Mouse (Mus musculus) lung, embryonic 14.5 days (tissue): Measurements from ENCODE around the gene Iqschfp. TPM values are rescaled to one million over a fixed set of nuclear protein-coding genes. Genes with fewer than 3 reads are reported as not detected.

Experiments
- ATAC-seq: fragments of 200-750 bp; cut with Nextera tagmentation; 2 replicates; pipeline ENCODE4 v1.8.0; 2017; ENCODE audit warnings: mild to moderate bottlenecking, moderate TSS enrichment, moderate library complexity; ENCODE audit not compliant: insufficient read depth
- DNase-seq: peaks from one replicate; pipeline ENCODE4 v3.0.0-alpha.2; 2015
- H3K27ac ChIP-seq: fragments of 300-500 bp; sonication (generic); 2 replicates; pipeline ENCODE4 v1.5.1; 2014; ENCODE audit warnings: low read depth, mild to moderate bottlenecking, moderate library complexity
- H3K27me3 ChIP-seq: fragments of 300-500 bp; sonication (generic); 2 replicates; pipeline ENCODE4 v1.6.1; 2014; ENCODE audit warnings: low read length, control low read depth; ENCODE audit not compliant: insufficient read depth
- H3K36me3 ChIP-seq: fragments of 300-500 bp; sonication (generic); 2 replicates; pipeline ENCODE4 v1.6.1; 2014; ENCODE audit warnings: control low read depth; ENCODE audit not compliant: insufficient read depth
- H3K4me1 ChIP-seq: fragments of 300-500 bp; sonication (generic); 2 replicates; pipeline ENCODE4 v1.6.1; 2014; ENCODE audit warnings: antibody characterized with exemption, control low read depth; ENCODE audit not compliant: insufficient read depth
- H3K4me2 ChIP-seq: fragments of 300-500 bp; sonication (generic); 2 replicates; pipeline ENCODE4 v1.6.1; 2014; ENCODE audit warnings: mild to moderate bottlenecking
- H3K4me3 ChIP-seq: fragments of 300-500 bp; sonication (generic); 2 replicates; pipeline ENCODE4 v1.5.1; 2014; ENCODE audit warnings: low read depth, low read length
- H3K9ac ChIP-seq: fragments of 300-500 bp; sonication (generic); 2 replicates; pipeline ENCODE4 v1.6.1; 2014
- H3K9me3 ChIP-seq: fragments of 300-500 bp; sonication (generic); 2 replicates; pipeline ENCODE4 v1.6.1; 2016; ENCODE audit warnings: low read depth, low read length, control low read depth
- CTCF ChIP-seq: IDR thresholded peaks from 2 replicates; pipeline ENCODE4 v1.5.1; 2016; ENCODE audit warnings: antibody characterized with exemption, low read depth
- WGBS: fragments of 180-500 bp; shearing (Covaris S2); extraction: QIAGEN DNeasy Blood & Tissue Kit; methylation state at CpG from one replicate; pipeline ENCODE4 v1.1.7; 2014; 5-methylcytosine and 5-hydroxymethylcytosine counted together
- polyA plus RNA-seq: library from polyadenylated mRNA; unstranded; fragments of >200 nt; fragmentation: Nextera tagmentation; extraction: Ambion mirVana; gene quantifications from 2 replicates; pipeline ENCODE4 v1.2.1, GENCODE M21; 2014

The Iqschfp gene
- polyA plus RNA-seq, 1 experiment from 2014 or later: not detected

DNA sequence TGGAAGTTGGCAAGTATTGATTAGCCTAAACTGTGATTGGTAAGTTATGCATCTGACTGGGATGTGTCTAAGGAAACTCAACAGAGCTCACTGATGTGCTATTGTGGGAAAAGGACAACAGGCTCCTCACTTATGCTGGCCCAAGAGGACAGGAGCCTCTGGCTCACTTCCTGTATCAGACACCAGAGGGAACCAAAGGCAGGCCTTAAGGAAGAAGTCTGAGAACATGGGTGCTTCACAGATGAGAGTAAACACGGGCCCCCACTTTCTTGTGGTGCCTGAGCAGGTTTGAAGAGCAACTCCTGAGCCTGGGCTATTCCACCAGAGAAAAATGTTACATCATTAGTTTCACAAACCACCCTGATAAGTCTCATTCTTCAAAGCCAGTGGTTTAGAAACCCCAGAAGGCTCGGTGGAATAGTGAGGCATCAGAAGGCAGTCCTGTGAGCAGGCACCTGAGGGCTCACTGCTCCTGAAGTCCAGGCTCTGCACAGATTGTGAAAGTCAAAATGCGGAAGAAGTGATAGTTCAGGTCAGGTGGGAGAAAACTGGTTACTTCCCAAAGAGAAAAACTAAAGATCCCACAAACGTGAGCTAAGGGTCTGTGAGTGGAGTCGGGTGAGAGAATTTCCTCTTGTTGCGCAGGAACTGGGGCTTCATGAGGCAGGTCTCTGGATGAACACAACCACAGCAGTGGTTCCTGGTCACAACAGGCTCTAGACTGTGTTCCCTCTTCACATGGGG lies 754.5 kb downstream of the Iqschfp start:
- DNase-seq (peak; percentile 28), ATAC-seq (no peak)
- 81% methylated on average over 6 of the region's 6 CpGs for whole genome bisulfite sequencing
- Histone ChIP-seq H3K4me1 (no peaks in the 10 kb centered on the region), H3K9ac (no peak overlapping the region), H3K9me3 (no peaks in the 10 kb centered on the region), H3K27ac (no peak overlapping the region), H3K4me2 (no peak overlapping the region), H3K27me3 (no peaks in the 10 kb centered on the region), H3K36me3 (no peaks in the 10 kb centered on the region), H3K4me3 (no peak overlapping the region)
- TF ChIP-seq CTCF: peak; percentile 43

- ATAC-seq (no peak), DNase-seq (no peak)
- Histone ChIP-seq H3K4me2 (no peak overlapping the region), H3K9me3 (no peaks in the 10 kb centered on the region), H3K4me3 (no peak overlapping the region), H3K4me1 (no peaks in the 10 kb centered on the region), H3K27ac (no peak overlapping the region), H3K27me3 (no peaks in the 10 kb centered on the region), H3K36me3 (no peaks in the 10 kb centered on the region), H3K9ac (no peak overlapping the region)
- WGBS: 55% methylated on average over 3 of the region's 3 CpGs
- TF ChIP-seq CTCF: no peak
Observed at GRCm38 (mm10) chr3:68647282-68647681, 755.2 kb downstream of the Iqschfp start.

DNA sequence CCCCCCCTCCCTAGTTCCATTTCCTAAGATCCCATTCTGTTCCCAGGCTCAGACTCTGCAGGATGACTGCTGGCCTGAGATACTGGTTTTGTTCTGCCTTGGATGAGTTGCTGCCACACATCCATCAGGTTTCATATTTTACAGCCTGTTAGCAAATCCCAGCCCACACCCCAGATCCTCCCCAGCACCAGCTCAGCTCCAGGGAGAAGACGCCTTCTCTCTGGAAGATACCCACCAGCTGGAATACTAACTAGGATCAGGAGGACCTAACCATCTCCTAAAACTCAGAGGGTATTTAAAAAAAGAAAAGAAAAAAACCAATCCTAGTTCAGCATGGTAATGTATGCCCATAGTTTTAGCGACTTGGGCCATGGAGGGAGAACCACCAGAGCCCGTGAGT lies 758.2 kb downstream of the Iqschfp start:
- H3K4me2 ChIP-seq: no peak overlapping the region
- 87% methylated on average over 3 of the region's 3 CpGs for WGBS
- ATAC-seq: no peak
- no peaks in the 10 kb centered on the region for H3K9me3 ChIP-seq
- TF ChIP-seq CTCF: no peak
- H3K4me1 ChIP-seq: no peaks in the 10 kb centered on the region
- DNase-seq: no peak
- no peaks in the 10 kb centered on the region for H3K36me3 ChIP-seq
- no peak overlapping the region for H3K9ac ChIP-seq
- no peak overlapping the region for H3K27ac ChIP-seq
- H3K27me3 ChIP-seq: no peaks in the 10 kb centered on the region
- no peak overlapping the region for H3K4me3 ChIP-seq

DNA sequence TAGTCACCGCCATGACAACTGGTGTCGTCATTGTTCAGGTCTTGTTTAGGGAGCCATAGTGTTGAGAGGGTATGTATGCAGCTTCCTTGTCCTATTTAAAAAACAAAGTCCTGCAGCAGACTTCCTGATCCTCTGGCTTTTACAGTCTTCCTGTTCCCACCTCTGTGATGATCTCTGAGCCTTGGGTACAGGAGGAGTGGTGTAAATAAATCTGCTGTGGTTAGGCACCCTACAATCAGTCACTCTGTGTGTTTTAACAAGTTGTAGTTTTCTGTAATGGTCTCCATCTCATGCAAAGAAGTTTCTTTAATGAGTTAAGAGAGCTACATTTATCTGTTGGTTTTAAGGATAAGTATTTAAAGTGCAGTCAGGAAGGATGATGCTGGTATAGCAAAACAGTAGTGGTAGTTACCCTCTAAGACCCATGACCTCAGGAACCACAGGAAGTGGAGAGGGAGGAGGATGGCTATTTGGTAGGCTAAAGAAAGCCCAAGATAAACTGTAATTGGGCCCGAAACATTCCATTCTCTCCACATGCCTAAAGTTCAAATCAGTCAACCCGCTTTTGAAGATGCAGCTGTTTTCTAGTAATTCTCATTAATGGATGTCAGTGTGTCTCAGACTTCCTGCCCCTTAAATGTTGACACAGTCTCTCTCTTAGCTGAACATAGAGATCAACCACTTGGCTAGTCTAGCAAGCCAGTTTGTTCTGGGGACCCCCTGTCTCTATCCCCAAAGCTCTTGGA lies 764.7 kb downstream of the Iqschfp start:
- Histone ChIP-seq H3K27me3 (no peaks in the 10 kb centered on the region), H3K9me3 (no peaks in the 10 kb centered on the region), H3K4me1 (no peaks in the 10 kb centered on the region), H3K4me3 (no peak overlapping the region), H3K4me2 (no peak overlapping the region), H3K9ac (no peak overlapping the region), H3K36me3 (no peaks in the 10 kb centered on the region), H3K27ac (no peak overlapping the region)
- no peak for TF ChIP-seq CTCF
- DNase-seq (no peak), ATAC-seq (no peak)
- 71% methylated on average over 4 of the region's 4 CpGs for WGBS

GRCm38 (mm10) chr3:68657589-68658245 lies 765.7 kb downstream of the Iqschfp start:
- Histone ChIP-seq H3K9me3 (no peaks in the 10 kb centered on the region), H3K27ac (no peak overlapping the region), H3K4me3 (no peak overlapping the region), H3K4me1 (no peaks in the 10 kb centered on the region), H3K36me3 (no peaks in the 10 kb centered on the region), H3K9ac (no peak overlapping the region), H3K27me3 (no peaks in the 10 kb centered on the region), H3K4me2 (no peak overlapping the region)
- 32% methylated on average over 9 of the region's 9 CpGs for WGBS
- ATAC-seq (no peak), DNase-seq (no peak)
- no peak for TF ChIP-seq CTCF

GRCm38 (mm10) chr3:68659996-68660395 lies 768.0 kb downstream of the Iqschfp start:
- no peaks in the 10 kb centered on the region for H3K27me3 ChIP-seq
- TF ChIP-seq CTCF: no peak
- no peaks in the 10 kb centered on the region for H3K9me3 ChIP-seq
- H3K4me1 ChIP-seq: no peaks in the 10 kb centered on the region
- no peak overlapping the region for H3K27ac ChIP-seq
- WGBS: 90% methylated on average over 6 of the region's 6 CpGs
- H3K36me3 ChIP-seq: no peaks in the 10 kb centered on the region
- H3K4me3 ChIP-seq: no peak overlapping the region
- H3K4me2 ChIP-seq: no peak overlapping the region
- ATAC-seq (no peak), DNase-seq (no peak)
- no peak overlapping the region for H3K9ac ChIP-seq

GRCm38 (mm10) chr3:68660538-68660937 lies 768.5 kb downstream of the Iqschfp start:
- Histone ChIP-seq H3K27ac (no peak overlapping the region), H3K27me3 (no peaks in the 10 kb centered on the region), H3K4me1 (no peaks in the 10 kb centered on the region), H3K9ac (no peak overlapping the region), H3K9me3 (no peaks in the 10 kb centered on the region), H3K4me2 (no peak overlapping the region), H3K4me3 (no peak overlapping the region), H3K36me3 (no peaks in the 10 kb centered on the region)
- 51% methylated on average over 4 of the region's 4 CpGs for WGBS
- ATAC-seq (no peak), DNase-seq (no peak)
- TF ChIP-seq CTCF: no peak
